Mouse (Mus musculus) CH12.LX (cell line): ENCODE data around the gene Tlk2. TPM values are rescaled to one million over a fixed set of nuclear protein-coding genes. Genes with fewer than 3 reads are reported as not detected.

Experiments
- DNase-seq: peaks from one replicate; pipeline ENCODE4 v3.0.0-alpha.2; 2013; ENCODE audit errors: extremely low read depth
- H3K27ac ChIP-seq: 2 replicates; pipeline ENCODE4 v1.5.1; 2012; ENCODE audit warnings: low read depth, mild to moderate bottlenecking, control low read depth, moderate library complexity; ENCODE audit not compliant: insufficient read depth
- H3K27me3 ChIP-seq: replicated peaks from 2 replicates; pipeline ENCODE3; 2012; ENCODE audit warnings: inconsistent platforms
- H3K36me3 ChIP-seq, 2 experiments: replicated peaks in 1 of 2; 2 replicates each; pipeline versions ENCODE3 to v1.6.1; 2012; ENCODE audit warnings: inconsistent platforms in 1 of 2, low read length in 1 of 2, mild to moderate bottlenecking in 1 of 2, mixed read lengths in 1 of 2, moderate library complexity in 1 of 2; ENCODE audit not compliant: control insufficient read depth in 1 of 2, insufficient read depth in 1 of 2
- H3K4me1 ChIP-seq, 2 experiments: 2 replicates each; pipeline ENCODE4 v1.6.1; 2012; ENCODE audit warnings: inconsistent platforms in 1 of 2, moderate library complexity in 1 of 2; ENCODE audit not compliant: insufficient read depth in 2 of 2, control insufficient read depth in 1 of 2
- H3K4me2 ChIP-seq: 2 replicates; pipeline ENCODE4 v1.6.1; 2012; ENCODE audit warnings: low read depth, mild to moderate bottlenecking, control low read depth; ENCODE audit not compliant: poor library complexity, insufficient read depth, severe bottlenecking
- H3K4me3 ChIP-seq, 3 experiments: fragments of 150-350 bp in 1 of 3; sonication (generic) in 1 of 3; replicated peaks in 1 of 3; 2 replicates each; pipeline versions ENCODE3 to v1.5.1; 2011 to 2012; ENCODE audit warnings: low read depth in 2 of 3, low read length in 2 of 3, mild to moderate bottlenecking in 2 of 3, moderate library complexity in 2 of 3, control low read depth in 1 of 3, improper control_type of control experiment in 1 of 3, inconsistent platforms in 1 of 3, mixed read lengths in 1 of 3; ENCODE audit not compliant: poor library complexity in 1 of 3
- H3K79me2 ChIP-seq: replicated peaks from 2 replicates; pipeline ENCODE4 v1.6.1; 2012; ENCODE audit warnings: mild to moderate bottlenecking, moderate library complexity; ENCODE audit not compliant: control insufficient read depth, poor library complexity, insufficient read depth, severe bottlenecking; ENCODE audit errors: extremely low read depth
- H3K9ac ChIP-seq: 2 replicates; pipeline ENCODE4 v1.6.1; 2012; ENCODE audit warnings: low read depth, mild to moderate bottlenecking, control low read depth, moderate library complexity; ENCODE audit not compliant: insufficient read depth
- H3K9me3 ChIP-seq: replicated peaks from 2 replicates; pipeline ENCODE3; 2012; ENCODE audit warnings: low read length, inconsistent platforms, mixed read lengths
- CHD2 ChIP-seq: IDR thresholded peaks from 2 replicates; pipeline ENCODE4 v1.6.1; 2011; ENCODE audit warnings: low read length, improper control_type of control experiment
- E2F4 ChIP-seq: IDR thresholded peaks from 2 replicates; pipeline ENCODE4 v1.6.1; 2011; ENCODE audit warnings: low read depth, low read length, improper control_type of control experiment; ENCODE audit not compliant: insufficient replicate concordance
- EP300 ChIP-seq: IDR thresholded peaks from 2 replicates; pipeline ENCODE4 v1.6.1; 2011; ENCODE audit warnings: low read length, improper control_type of control experiment
- IRF4 ChIP-seq: IDR thresholded peaks from 2 replicates; pipeline ENCODE4 v1.6.1; 2014; ENCODE audit warnings: low read depth, mild to moderate bottlenecking, inconsistent platforms, low read length, improper control_type of control experiment
- JUND ChIP-seq: conservative IDR thresholded peaks from 2 replicates; pipeline ENCODE4 v1.6.1; 2011; ENCODE audit warnings: low read depth, low read length, improper control_type of control experiment
- MAX ChIP-seq: IDR thresholded peaks from 2 replicates; pipeline ENCODE4 v1.6.1; 2011; ENCODE audit warnings: low read length, improper control_type of control experiment
- MAZ ChIP-seq: IDR thresholded peaks from 2 replicates; pipeline ENCODE4 v1.6.1; 2012; ENCODE audit warnings: low read depth, mild to moderate bottlenecking, inconsistent platforms, low read length, improper control_type of control experiment, moderate library complexity
- MYC ChIP-seq: IDR thresholded peaks from 2 replicates; pipeline ENCODE4 v1.6.1; 2011; ENCODE audit warnings: low read depth, mild to moderate bottlenecking, improper control_type of control experiment, low read length
- NELFE ChIP-seq: IDR thresholded peaks from 2 replicates; pipeline ENCODE4 v1.6.1; 2011; ENCODE audit warnings: low read depth, low read length, improper control_type of control experiment
- POLR2AphosphoS2 ChIP-seq: IDR thresholded peaks from 2 replicates; pipeline ENCODE4 v1.6.1; 2011; ENCODE audit warnings: low read depth, low read length, improper control_type of control experiment
- RAD21 ChIP-seq: IDR thresholded peaks from 2 replicates; pipeline ENCODE4 v1.6.1; 2011; ENCODE audit warnings: low read depth, mild to moderate bottlenecking, low read length, improper control_type of control experiment, moderate library complexity
- SIN3A ChIP-seq: IDR thresholded peaks from 2 replicates; pipeline ENCODE4 v1.6.1; 2012; ENCODE audit warnings: low read length, improper control_type of control experiment, inconsistent platforms
- SMC3 ChIP-seq: IDR thresholded peaks from 2 replicates; pipeline ENCODE4 v1.6.1; 2011; ENCODE audit warnings: low read depth, low read length, improper control_type of control experiment
- TBP ChIP-seq: conservative IDR thresholded peaks from 2 replicates; pipeline ENCODE4 v1.6.1; 2011; ENCODE audit warnings: low read depth, low read length, improper control_type of control experiment
- TCF12 ChIP-seq: IDR thresholded peaks from 2 replicates; pipeline ENCODE4 v1.6.1; 2014; ENCODE audit warnings: low read depth, mild to moderate bottlenecking, inconsistent platforms, low read length, improper control_type of control experiment
- UBTF ChIP-seq: IDR thresholded peaks from 2 replicates; pipeline ENCODE4 v1.6.1; 2012; ENCODE audit warnings: low read depth, mild to moderate bottlenecking, inconsistent platforms, low read length, improper control_type of control experiment, moderate library complexity
- dilution Hi-C: fragments of 300-500 bp; cut with MboI; formaldehyde crosslinking; loops from 2 replicates; pipeline ENCODE4 v1.14.3; 2020; ENCODE audit warnings: low sequenced_read_pairs; ENCODE audit not compliant: extremely low pct_unique_long_range_greater_than_20kb, extremely low pct_ligation_motif_present
- in situ Hi-C: fragments of 300-500 bp; cut with MboI; formaldehyde crosslinking; loops from 3 replicates; pipeline ENCODE4 v1.14.3; 2019; ENCODE audit warnings: low sequenced_read_pairs, low pct_ligation_motif_present, low pct_unique_long_range_greater_than_20kb, mixed read lengths
- polyA plus RNA-seq: library from polyadenylated mRNA; unstranded; fragments of >175 nt; gene quantifications from 2 replicates; pipeline ENCODE4 v1.2.1, GENCODE M21; 2012; ENCODE audit warnings: low read depth; ENCODE audit not compliant: insufficient read length
- total RNA-seq, 2 experiments: library from RNA; depleted of rRNA; stranded (reverse); fragments of 300-350 nt in 1 of 2; fragments of >200 nt in 1 of 2; gene quantifications; 2 replicates each; pipeline ENCODE4 v1.2.3; 2012 to 2014

Gene Tlk2
- total and polyA plus RNA-seq, 3 experiments = 78.0 to 90.6 (median 85.1) TPM

GRCm38 (mm10) chr11:105179523-105179922, 916 bp downstream of the Tlk2 start:
- Histone ChIP-seq H3K4me2 (peak overlapping the region; percentile 65; the same call in 1 of the 2 replicates), H3K27ac (no peak overlapping the region), H3K9me3 (no peaks in the 10 kb centered on the region), H3K4me1 (peaks cover 0 to 30% of the 10 kb centered on the region in 2 experiments; a peak in 3 of 4 replicates), H3K27me3 (no peaks in the 10 kb centered on the region), H3K36me3 (peaks cover 5 to 17% of the 10 kb centered on the region in 2 experiments)
- dilution Hi-C loops = no loop called here
- no peak for DNase-seq
- no peak for TF ChIP-seq MAZ
- TF ChIP-seq JUND = no peak
- TF ChIP-seq RAD21 = no peak
- TF ChIP-seq UBTF = no peak
- no peak for TF ChIP-seq MAX
- TF ChIP-seq TCF12 = no peak
- no peak for TF ChIP-seq POLR2AphosphoS2
- TF ChIP-seq CHD2 = no peak
- no peak for TF ChIP-seq EP300
- no peak for TF ChIP-seq NELFE
- TF ChIP-seq SMC3 = no peak
- TF ChIP-seq, all 38 proteins: peak for 0
- no peak overlapping the region for H3K4me3 ChIP-seq
- peaks cover 34% of the 10 kb centered on the region for H3K79me2 ChIP-seq
- in situ Hi-C loops = no loop called here
- H3K9ac ChIP-seq = peak overlapping the region; percentile 85; the same call in 1 of the 2 replicates

- peak overlapping the region; percentile 52 for H3K27ac ChIP-seq
- TF ChIP-seq IRF4 (no peak), MAX (0 out of 2 replicates have a peak, but pooled peaks have one; percentile 1), MYC (no peak), TBP (no peak), JUND (no peak), SIN3A (0 out of 2 replicates have a peak, but pooled peaks have one; percentile 9), E2F4 (no peak)
- TF ChIP-seq, all 38 proteins: peak for 2
- peak; percentile 45 for DNase-seq
- peak overlapping the region; percentile 80 to 99 (median 82) for H3K4me3 ChIP-seq
- H3K79me2 ChIP-seq = peaks cover 43% of the 10 kb centered on the region
- peak overlapping the region; percentile 85 for H3K9ac ChIP-seq
- no peaks in the 10 kb centered on the region for H3K27me3 ChIP-seq
- dilution Hi-C loops = no loop called here
- in situ Hi-C loops = no loop called here
- H3K36me3 ChIP-seq = peaks cover 12 to 26% of the 10 kb centered on the region in 2 experiments
- peaks cover 0 to 37% of the 10 kb centered on the region in 2 experiments; a peak in 3 of 4 replicates for H3K4me1 ChIP-seq
- no peaks in the 10 kb centered on the region for H3K9me3 ChIP-seq
- H3K4me2 ChIP-seq = peak overlapping the region; percentile 65
Measured at GRCm38 (mm10) chr11:105180471-105181091, 2.0 kb downstream of the Tlk2 start.
